Mouse (Mus musculus) lung, adult 2 months (tissue): ENCODE measurements around the gene Il25.

ENCODE experiments used
- CTCF ChIP-seq: fragments of 200-500 bp; IDR thresholded peaks from 2 replicates; pipeline ENCODE4 v1.5.1; 2011; ENCODE audit warnings: mild to moderate bottlenecking, low read length, control low read depth; ENCODE audit not compliant: insufficient read depth
- POLR2A ChIP-seq: fragments of 200-500 bp; IDR thresholded peaks from 2 replicates; pipeline ENCODE4 v1.6.1; 2011; ENCODE audit warnings: low read depth, mild to moderate bottlenecking, control low read depth, low read length, borderline replicate concordance; ENCODE audit errors: extremely low read depth

DNA sequence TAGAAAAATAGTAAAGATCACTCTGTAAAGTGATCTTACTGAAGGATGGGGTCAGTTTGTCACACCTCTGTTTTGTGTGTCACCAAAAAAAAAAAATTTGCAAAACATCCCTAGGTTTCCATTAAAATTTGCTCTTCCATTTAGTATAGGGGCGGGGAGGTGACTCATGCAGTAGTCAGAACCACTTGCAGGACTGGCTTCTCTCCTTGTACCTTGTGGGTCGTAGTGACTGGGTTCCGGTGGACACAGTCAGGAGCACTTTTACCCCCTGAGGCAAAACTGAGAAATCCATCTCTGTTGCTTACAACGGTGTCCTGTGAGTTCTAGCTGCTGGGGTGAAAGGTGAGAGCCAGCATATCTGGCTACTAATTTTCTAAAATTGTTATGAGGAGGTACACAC lies 28.9 kb upstream of the Il25 start:
- TF ChIP-seq CTCF (no peak), POLR2A (no peak)
